Mouse (Mus musculus) liver, postnatal 0 days (tissue): ENCODE measurements around the gene Tars2.

Experiments
- CTCF ChIP-seq: sonication (generic); IDR thresholded peaks from 2 replicates; pipeline ENCODE4 v1.5.1; 2016; ENCODE audit warnings: antibody characterized with exemption, low read depth
- EP300 ChIP-seq: IDR thresholded peaks from 2 replicates; pipeline ENCODE4 v1.6.1; 2016; ENCODE audit warnings: antibody characterized with exemption, low read depth, mild to moderate bottlenecking

GRCm38 (mm10) chr3:95763811-95764210, 3.8 kb upstream of the Tars2 start:
- no peak for TF ChIP-seq CTCF
- no peak for TF ChIP-seq EP300
